Mouse (Mus musculus) megakaryocyte, embryonic 14.5 days (primary cell): ENCODE measurements around the gene Abca4.

Experiments
- FLI1 ChIP-seq: IDR thresholded peaks from 2 replicates; pipeline ENCODE4 v1.6.1; 2012; ENCODE audit warnings: low read length, inconsistent platforms, mixed read lengths
- GATA1 ChIP-seq: IDR thresholded peaks from 3 replicates; pipeline ENCODE4 v1.6.1; 2012; ENCODE audit warnings: mixed read lengths, low read length, inconsistent platforms, borderline replicate concordance

- no peak for TF ChIP-seq GATA1
- TF ChIP-seq FLI1 = no peak
Observed at GRCm38 (mm10) chr3:122170621-122171309, 126.5 kb downstream of the Abca4 start.
